Mouse (Mus musculus): ENCODE results near the gene Kiz. TPM values are rescaled to one million over a fixed set of nuclear protein-coding genes. Genes with fewer than 3 reads are reported as not detected.

Kiz gene
- polyA plus RNA-seq, 1 experiment from 2014 or later, result 22.3 TPM

GRCm38 (mm10) chr2:146839303-146840030, 16.2 kb upstream of the Kiz start:
- ATAC-seq (replicated peaks; ENCODE audit: low FRiP score) (no peak), DNase-seq (ENCODE audit: low spot score) (no peak)
- Histone ChIP-seq H3K9ac (ENCODE audit: low read depth, low read length) (no peak overlapping the region), H3K27me3 (replicated peaks; ENCODE audit: control insufficient read depth, insufficient read depth, low read length) (peaks cover 78% of the 10 kb centered on the region), H3K9me3 (ENCODE audit: control insufficient read depth, low read length) (no peaks in the 10 kb centered on the region), H3K27ac (ENCODE audit: low read depth, low read length) (no peak overlapping the region), H3K4me3 (ENCODE audit: low read depth, low read length) (no peak overlapping the region), H3K4me2 (no peak overlapping the region), H3K36me3 (ENCODE audit: control insufficient read depth, insufficient read depth, low read length) (no peaks in the 10 kb centered on the region), H3K4me1 (replicated peaks; ENCODE audit: control insufficient read depth, insufficient read depth, low read length) (no peaks in the 10 kb centered on the region)
- 6% methylated on average over 36 of the region's 36 CpGs for WGBS

GRCm38 (mm10) chr2:146847863-146848262, 7.8 kb upstream of the Kiz start:
- Histone ChIP-seq H3K27ac (ENCODE audit: low read depth, low read length) (no peak overlapping the region), H3K36me3 (ENCODE audit: control insufficient read depth, insufficient read depth, low read length) (no peaks in the 10 kb centered on the region), H3K4me3 (ENCODE audit: low read depth, low read length) (no peak overlapping the region), H3K27me3 (replicated peaks; ENCODE audit: control insufficient read depth, insufficient read depth, low read length) (peaks cover 2% of the 10 kb centered on the region; the same call in 1 of the 2 replicates), H3K4me2 (no peak overlapping the region), H3K4me1 (replicated peaks; ENCODE audit: control insufficient read depth, insufficient read depth, low read length) (no peaks in the 10 kb centered on the region), H3K9ac (ENCODE audit: low read depth, low read length) (no peak overlapping the region), H3K9me3 (ENCODE audit: control insufficient read depth, low read length) (no peaks in the 10 kb centered on the region)
- DNase-seq (ENCODE audit: low spot score), result no peak
- ATAC-seq (replicated peaks; ENCODE audit: low FRiP score), result no peak
- WGBS, result 76% methylated on average over 2 of the region's 2 CpGs

GRCm38 (mm10) chr2:146856120-146856519, 456 bp downstream of the Kiz start:
- 4% methylated on average over 11 of the region's 11 CpGs for WGBS
- peak; percentile 34; the same call in 1 of the 2 replicates for ATAC-seq (replicated peaks; ENCODE audit: low FRiP score)
- Histone ChIP-seq H3K27me3 (replicated peaks; ENCODE audit: control insufficient read depth, insufficient read depth, low read length) (no peaks in the 10 kb centered on the region), H3K9ac (ENCODE audit: low read depth, low read length) (peak overlapping the region; percentile 84), H3K36me3 (ENCODE audit: control insufficient read depth, insufficient read depth, low read length) (no peaks in the 10 kb centered on the region), H3K4me3 (ENCODE audit: low read depth, low read length) (peak overlapping the region; percentile 88), H3K4me2 (peak overlapping the region; percentile 74), H3K4me1 (replicated peaks; ENCODE audit: control insufficient read depth, insufficient read depth, low read length) (no peaks in the 10 kb centered on the region), H3K27ac (ENCODE audit: low read depth, low read length) (peak overlapping the region; percentile 55; the same call in 1 of the 2 replicates), H3K9me3 (ENCODE audit: control insufficient read depth, low read length) (no peaks in the 10 kb centered on the region)
- DNase-seq (ENCODE audit: low spot score), result no peak

- H3K4me3 ChIP-seq (ENCODE audit: low read depth, low read length), result no peak overlapping the region
- H3K27me3 ChIP-seq (replicated peaks; ENCODE audit: control insufficient read depth, insufficient read depth, low read length), result no peaks in the 10 kb centered on the region
- 35% methylated on average over 4 of the region's 4 CpGs for WGBS
- H3K9me3 ChIP-seq (ENCODE audit: control insufficient read depth, low read length), result no peaks in the 10 kb centered on the region
- no peak for DNase-seq (ENCODE audit: low spot score)
- H3K27ac ChIP-seq (ENCODE audit: low read depth, low read length), result no peak overlapping the region
- H3K36me3 ChIP-seq (ENCODE audit: control insufficient read depth, insufficient read depth, low read length), result no peaks in the 10 kb centered on the region
- H3K4me2 ChIP-seq, result peak overlapping the region; percentile 74; the same call in 1 of the 2 replicates
- no peak overlapping the region for H3K9ac ChIP-seq (ENCODE audit: low read depth, low read length)
- H3K4me1 ChIP-seq (replicated peaks; ENCODE audit: control insufficient read depth, insufficient read depth, low read length), result no peaks in the 10 kb centered on the region
- ATAC-seq (replicated peaks; ENCODE audit: low FRiP score), result no peak
Observed at GRCm38 (mm10) chr2:146856853-146857252, 1.2 kb downstream of the Kiz start.

- ATAC-seq (replicated peaks; ENCODE audit: low FRiP score), result no peak
- DNase-seq (ENCODE audit: low spot score), result no peak
- Histone ChIP-seq H3K9ac (ENCODE audit: low read depth, low read length) (no peak overlapping the region), H3K27me3 (replicated peaks; ENCODE audit: control insufficient read depth, insufficient read depth, low read length) (no peaks in the 10 kb centered on the region), H3K27ac (ENCODE audit: low read depth, low read length) (no peak overlapping the region), H3K36me3 (ENCODE audit: control insufficient read depth, insufficient read depth, low read length) (no peaks in the 10 kb centered on the region), H3K4me2 (no peak overlapping the region), H3K4me1 (replicated peaks; ENCODE audit: control insufficient read depth, insufficient read depth, low read length) (no peaks in the 10 kb centered on the region), H3K9me3 (ENCODE audit: control insufficient read depth, low read length) (no peaks in the 10 kb centered on the region), H3K4me3 (ENCODE audit: low read depth, low read length) (no peak overlapping the region)
- 79% methylated on average over 3 of the region's 3 CpGs for WGBS
Observed at GRCm38 (mm10) chr2:146865781-146866180, 10.1 kb downstream of the Kiz start.

GRCm38 (mm10) chr2:146871300-146872269, 15.9 kb downstream of the Kiz start:
- no peak overlapping the region for H3K4me3 ChIP-seq (ENCODE audit: low read depth, low read length)

GRCm38 (mm10) chr2:146872697-146873096, 17.0 kb downstream of the Kiz start:
- Histone ChIP-seq H3K9ac (ENCODE audit: low read depth, low read length) (no peak overlapping the region), H3K36me3 (ENCODE audit: control insufficient read depth, insufficient read depth, low read length) (no peaks in the 10 kb centered on the region), H3K27me3 (replicated peaks; ENCODE audit: control insufficient read depth, insufficient read depth, low read length) (no peaks in the 10 kb centered on the region), H3K27ac (ENCODE audit: low read depth, low read length) (no peak overlapping the region), H3K4me2 (no peak overlapping the region), H3K4me1 (replicated peaks; ENCODE audit: control insufficient read depth, insufficient read depth, low read length) (no peaks in the 10 kb centered on the region), H3K9me3 (ENCODE audit: control insufficient read depth, low read length) (no peaks in the 10 kb centered on the region), H3K4me3 (ENCODE audit: low read depth, low read length) (no peak overlapping the region)
- no peak; the same call in 1 of the 2 replicates for ATAC-seq (replicated peaks; ENCODE audit: low FRiP score)
- DNase-seq (ENCODE audit: low spot score), result no peak
- WGBS, result 60% methylated on average over 3 of the region's 3 CpGs

More at GRCm38 (mm10) chr2:146871300-146872269, 15.9 kb downstream of the Kiz start:
- H3K36me3 ChIP-seq (ENCODE audit: control insufficient read depth, insufficient read depth, low read length), result no peaks in the 10 kb centered on the region
- H3K4me2 ChIP-seq, result no peak overlapping the region
- H3K9ac ChIP-seq (ENCODE audit: low read depth, low read length), result no peak overlapping the region
- no peak overlapping the region for H3K27ac ChIP-seq (ENCODE audit: low read depth, low read length)
- no peaks in the 10 kb centered on the region for H3K9me3 ChIP-seq (ENCODE audit: control insufficient read depth, low read length)
- WGBS, result 76% methylated on average over 8 of the region's 8 CpGs
- no peaks in the 10 kb centered on the region for H3K27me3 ChIP-seq (replicated peaks; ENCODE audit: control insufficient read depth, insufficient read depth, low read length)
- no peaks in the 10 kb centered on the region for H3K4me1 ChIP-seq (replicated peaks; ENCODE audit: control insufficient read depth, insufficient read depth, low read length)
- DNase-seq (ENCODE audit: low spot score), result no peak
- ATAC-seq (replicated peaks; ENCODE audit: low FRiP score), result no peak

GRCm38 (mm10) chr2:146873881-146874441, 18.3 kb downstream of the Kiz start:
- H3K4me3 ChIP-seq (ENCODE audit: low read depth, low read length), result no peak overlapping the region

More at GRCm38 (mm10) chr2:146873881-146874441, 18.3 kb downstream of the Kiz start:
- H3K4me2 ChIP-seq, result no peak overlapping the region
- DNase-seq (ENCODE audit: low spot score) (no peak), ATAC-seq (replicated peaks; ENCODE audit: low FRiP score) (no peak)
- 82% methylated on average over 7 of the region's 7 CpGs for WGBS
- no peaks in the 10 kb centered on the region for H3K9me3 ChIP-seq (ENCODE audit: control insufficient read depth, low read length)
- H3K27me3 ChIP-seq (replicated peaks; ENCODE audit: control insufficient read depth, insufficient read depth, low read length), result no peaks in the 10 kb centered on the region
- H3K27ac ChIP-seq (ENCODE audit: low read depth, low read length), result no peak overlapping the region
- H3K4me1 ChIP-seq (replicated peaks; ENCODE audit: control insufficient read depth, insufficient read depth, low read length), result no peaks in the 10 kb centered on the region
- no peaks in the 10 kb centered on the region for H3K36me3 ChIP-seq (ENCODE audit: control insufficient read depth, insufficient read depth, low read length)
- H3K9ac ChIP-seq (ENCODE audit: low read depth, low read length), result no peak overlapping the region

All from liver, embryonic 11.5 days (tissue).